Mouse (Mus musculus) testis, adult 2 months (tissue): ENCODE measurements around the gene Efcc1. TPM values are rescaled to one million over a fixed set of nuclear protein-coding genes. Genes with fewer than 3 reads are reported as not detected.
"Not testable (repeated sequence)": the region's sequence is repeated elsewhere in the genome, so short reads cannot be mapped to it uniquely, and the experiment has no call there.

Source experiments
- H3K27ac ChIP-seq: fragments of 200-500 bp; 2 replicates; pipeline ENCODE4 v1.5.1; 2012; ENCODE audit warnings: low read depth, low read length; ENCODE audit not compliant: control insufficient read depth, insufficient read depth
- H3K27me3 ChIP-seq: fragments of 200-500 bp; 2 replicates; pipeline ENCODE4 v1.6.1; 2012; ENCODE audit warnings: mild to moderate bottlenecking, low read length, moderate library complexity; ENCODE audit not compliant: control insufficient read depth, insufficient read depth
- H3K36me3 ChIP-seq: fragments of 200-500 bp; 2 replicates; pipeline ENCODE4 v1.6.1; 2012; ENCODE audit warnings: mild to moderate bottlenecking, low read length; ENCODE audit not compliant: control insufficient read depth, insufficient read depth
- H3K4me1 ChIP-seq: fragments of 200-500 bp; 2 replicates; pipeline ENCODE4 v1.6.1; 2012; ENCODE audit warnings: low read length; ENCODE audit not compliant: control insufficient read depth, insufficient read depth
- H3K4me3 ChIP-seq: fragments of 200-500 bp; 2 replicates; pipeline ENCODE4 v1.5.1; 2012; ENCODE audit warnings: low read depth, mild to moderate bottlenecking, low read length, moderate library complexity, mixed read lengths; ENCODE audit not compliant: control insufficient read depth
- CTCF ChIP-seq: fragments of 200-500 bp; IDR thresholded peaks from 2 replicates; pipeline ENCODE4 v1.5.1; 2012; ENCODE audit warnings: low read depth, mild to moderate bottlenecking, inconsistent platforms, low read length, moderate library complexity; ENCODE audit not compliant: control insufficient read depth, insufficient read depth, insufficient replicate concordance
- POLR2A ChIP-seq: fragments of 200-500 bp; IDR thresholded peaks from 2 replicates; pipeline ENCODE4 v1.6.1; 2012; ENCODE audit warnings: low read depth, mild to moderate bottlenecking, inconsistent platforms, low read length, moderate library complexity; ENCODE audit not compliant: control insufficient read depth
- polyA plus RNA-seq: library from polyadenylated mRNA; depleted of rRNA; stranded (reverse); fragments of >200 nt; gene quantifications from 2 replicates; pipeline ENCODE4 v1.2.3, GENCODE M21; 2012

Gene Efcc1
- polyA plus RNA-seq, 1 experiment: 0.68 TPM

- Histone ChIP-seq H3K4me1 (no peaks in the 10 kb centered on the region), H3K36me3 (no peaks in the 10 kb centered on the region), H3K27me3 (no peaks in the 10 kb centered on the region), H3K4me3 (no peak overlapping the region), H3K27ac (no peak overlapping the region)
- no peak for TF ChIP-seq POLR2A
- TF ChIP-seq CTCF: no peak; the same call in 1 of the 2 replicates
These were observed 33.0 kb downstream of the Efcc1 start for GRCm38 (mm10) chr6:87763376-87764280.

GRCm38 (mm10) chr6:87764296-87764695 lies 33.6 kb downstream of the Efcc1 start:
- H3K27ac ChIP-seq, H3K4me3 ChIP-seq, H3K27me3 ChIP-seq, H3K36me3 ChIP-seq, H3K4me1 ChIP-seq: not testable (repeated sequence)

GRCm38 (mm10) chr6:87770626-87771025 lies 40.0 kb downstream of the Efcc1 start:
- no peak overlapping the region for H3K4me3 ChIP-seq
- no peak overlapping the region for H3K27ac ChIP-seq
- TF ChIP-seq POLR2A (no peak), CTCF (peak; percentile 23; the same call in 1 of the 2 replicates)
- no peaks in the 10 kb centered on the region for H3K27me3 ChIP-seq
- H3K36me3 ChIP-seq: no peaks in the 10 kb centered on the region
- H3K4me1 ChIP-seq: no peaks in the 10 kb centered on the region

DNA sequence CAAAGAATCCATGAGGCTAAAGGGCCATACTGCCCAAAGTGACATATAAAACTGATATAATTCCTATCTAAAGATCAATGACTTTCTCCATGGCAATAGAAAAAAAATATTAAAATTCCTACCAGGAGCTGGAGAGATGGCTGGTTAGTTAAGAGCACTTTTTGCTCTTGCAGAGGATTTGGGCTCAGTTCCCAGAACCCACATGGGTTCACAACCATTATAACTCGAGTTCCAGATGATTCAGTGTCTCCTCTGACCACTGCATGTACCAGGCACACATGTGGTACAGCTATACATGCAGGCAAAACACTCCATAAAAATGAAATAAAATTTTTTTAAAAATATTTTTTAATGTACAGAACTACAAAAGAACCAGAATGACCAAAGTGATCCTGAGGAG lies 43.8 kb downstream of the Efcc1 start:
- Histone ChIP-seq H3K27me3 (no peaks in the 10 kb centered on the region), H3K4me1 (no peaks in the 10 kb centered on the region), H3K27ac (no peak overlapping the region), H3K36me3 (no peaks in the 10 kb centered on the region), H3K4me3 (no peak overlapping the region)
- TF ChIP-seq POLR2A (no peak), CTCF (no peak)

DNA sequence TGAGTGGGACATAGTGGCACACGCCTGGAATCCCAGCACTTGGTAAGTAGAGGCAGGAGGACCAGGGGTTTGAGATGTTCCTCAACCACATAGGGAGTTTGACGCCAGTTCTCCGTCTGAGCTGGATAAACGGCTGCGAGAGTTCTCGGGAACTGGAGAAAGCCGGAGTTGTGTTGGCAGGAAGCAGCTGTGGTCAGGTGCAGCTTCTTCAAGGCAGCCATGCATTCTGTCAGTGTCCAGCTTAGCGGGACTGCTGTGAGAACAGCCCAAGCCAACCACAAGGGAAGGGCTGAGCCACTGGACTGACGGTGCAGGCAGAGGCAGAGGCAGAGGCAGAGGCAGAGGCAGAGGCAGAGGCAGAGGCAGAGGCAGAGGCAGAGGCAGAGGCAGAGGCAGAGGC lies 44.2 kb downstream of the Efcc1 start:
- Histone ChIP-seq H3K27me3 (no peaks in the 10 kb centered on the region), H3K36me3 (no peaks in the 10 kb centered on the region), H3K4me3 (no peak overlapping the region), H3K4me1 (no peaks in the 10 kb centered on the region), H3K27ac (no peak overlapping the region)
- TF ChIP-seq CTCF: no peak
- TF ChIP-seq POLR2A: no peak

GRCm38 (mm10) chr6:87775588-87776245 lies 45.0 kb downstream of the Efcc1 start:
- H3K27me3 ChIP-seq: no peaks in the 10 kb centered on the region
- no peaks in the 10 kb centered on the region for H3K4me1 ChIP-seq
- no peak overlapping the region for H3K4me3 ChIP-seq
- no peak for TF ChIP-seq CTCF
- TF ChIP-seq POLR2A: no peak
- H3K36me3 ChIP-seq: no peaks in the 10 kb centered on the region
- H3K27ac ChIP-seq: no peak overlapping the region

DNA sequence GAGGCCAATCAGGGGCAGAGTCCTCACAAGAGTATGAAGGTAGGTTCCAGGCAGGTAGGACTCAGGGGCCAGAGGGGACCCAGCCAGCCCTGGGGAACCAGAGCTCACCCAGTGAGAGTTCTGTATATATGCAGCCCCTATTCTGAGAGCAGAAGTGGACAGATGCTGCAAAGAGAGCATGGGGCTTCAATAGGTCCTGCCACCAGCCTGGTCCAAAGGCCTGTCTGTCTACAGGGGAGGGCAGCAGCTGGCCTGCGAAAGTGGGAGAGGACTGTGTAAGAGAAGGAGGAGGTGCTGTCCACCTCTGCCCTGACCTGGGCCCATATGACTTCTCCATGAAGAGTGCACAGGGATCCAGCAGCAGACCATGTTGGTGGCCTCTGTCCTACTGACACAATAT lies 46.0 kb downstream of the Efcc1 start:
- H3K36me3 ChIP-seq: no peaks in the 10 kb centered on the region
- no peaks in the 10 kb centered on the region for H3K4me1 ChIP-seq
- H3K27me3 ChIP-seq: no peaks in the 10 kb centered on the region
- H3K4me3 ChIP-seq: no peak overlapping the region
- TF ChIP-seq CTCF (no peak), POLR2A (no peak)
- no peak overlapping the region for H3K27ac ChIP-seq
